Mouse (Mus musculus) B cell, adult (primary cell): Measurements from ENCODE around the gene Gm17727. TPM values are rescaled to one million over a fixed set of nuclear protein-coding genes. Genes with fewer than 3 reads are reported as not detected.

Experiments used
- total RNA-seq: library from RNA; stranded (reverse); gene quantifications from 4 replicates; pipeline ENCODE4 v1.2.4, GENCODE M21; 2023; ENCODE audit not compliant: inconsistent age

Gm17727 gene
- total RNA-seq: not detected in 4 replicates

GRCm38 (mm10) chr9:35778009-35778408 is at the start of gene Gm17727:
TSS of gene Gm17727 (minus strand) at chr9:35778109.

GRCm38 (mm10) chr9:35790001-35790400 is 12.1 kb upstream of the Gm17727 start, which contains the start of the genes Gm27235 and D730048I06Rik:
TSS of gene Gm27235 (minus strand) at chr9:35790101.
TSS of gene D730048I06Rik (minus strand) at chr9:35790112.

GRCm38 (mm10) chr9:35740749-35741148 is 37.2 kb downstream of the Gm17727 start, which contains the start of gene Gm17677:
TSS of gene Gm17677 (plus strand) at chr9:35741049.

Other genes starting within 250 kb of the Gm17727 start
- 1.7 to 2.2 TPM (median 2.1 TPM) in 4 replicates for gene Ddx25, start 219.6 kb downstream of the Gm17727 start, total RNA-seq
- 23.6 to 26.1 TPM (median 25.5 TPM) in 4 replicates for gene Pus3, start 219.5 kb downstream of the Gm17727 start, total RNA-seq
- not detected in 4 replicates for gene Pate2, start 207.8 kb downstream of the Gm17727 start, total RNA-seq
- gene Hyls1, start 207.7 kb downstream of the Gm17727 start, total RNA-seq: 14.7 to 15.8 TPM (median 15.5 TPM) in 4 replicates
- not detected in 4 replicates for gene Pate4, start 166.2 kb downstream of the Gm17727 start, total RNA-seq
- gene Pate3, start 129.9 kb downstream of the Gm17727 start, total RNA-seq: not detected in 4 replicates
- gene Pate1, start 90.7 kb downstream of the Gm17727 start, total RNA-seq: not detected in 4 replicates
- not detected in 4 replicates for gene Gm17677, start 37.1 kb downstream of the Gm17727 start, total RNA-seq
- not detected in 4 replicates for gene Gm27235, start 12.0 kb upstream of the Gm17727 start, total RNA-seq
- not detected in 4 replicates for gene D730048I06Rik, start 12.0 kb upstream of the Gm17727 start, total RNA-seq
- not detected in 4 replicates for gene 9230110F15Rik, start 66.0 kb upstream of the Gm17727 start, total RNA-seq
- gene 9230113P08Rik, start 130.3 kb upstream of the Gm17727 start, total RNA-seq: not detected in 4 replicates